Mouse (Mus musculus): ENCODE results near the gene Mapk11.
A peak's percentile ranks its signal among the peaks of the same experiment; 100 is the strongest.

GRCm38 (mm10) chr15:89122649-89123366 is 26.6 kb downstream of the Mapk11 start, which contains the start of gene Tubgcp6:
- TF ChIP-seq POLR2A (IDR thresholded peaks at IDR 0.05; ENCODE audit: borderline replicate concordance, low read depth, low read length) (0 out of 2 replicates have a peak, but pooled peaks have one; percentile 60), CTCF (IDR thresholded peaks at IDR 0.05; ENCODE audit: low read depth, low read length) (no peak)

Data from bone marrow macrophage, adult 2 months (primary cell).